Mouse (Mus musculus) megakaryocyte, embryonic 14.5 days (primary cell): ENCODE results near the gene Hnrnph2.

Experiments used
- FLI1 ChIP-seq: IDR thresholded peaks from 2 replicates; pipeline ENCODE4 v1.6.1; 2012; ENCODE audit warnings: low read length, inconsistent platforms, mixed read lengths
- GATA1 ChIP-seq: IDR thresholded peaks from 3 replicates; pipeline ENCODE4 v1.6.1; 2012; ENCODE audit warnings: mixed read lengths, low read length, inconsistent platforms, borderline replicate concordance

DNA sequence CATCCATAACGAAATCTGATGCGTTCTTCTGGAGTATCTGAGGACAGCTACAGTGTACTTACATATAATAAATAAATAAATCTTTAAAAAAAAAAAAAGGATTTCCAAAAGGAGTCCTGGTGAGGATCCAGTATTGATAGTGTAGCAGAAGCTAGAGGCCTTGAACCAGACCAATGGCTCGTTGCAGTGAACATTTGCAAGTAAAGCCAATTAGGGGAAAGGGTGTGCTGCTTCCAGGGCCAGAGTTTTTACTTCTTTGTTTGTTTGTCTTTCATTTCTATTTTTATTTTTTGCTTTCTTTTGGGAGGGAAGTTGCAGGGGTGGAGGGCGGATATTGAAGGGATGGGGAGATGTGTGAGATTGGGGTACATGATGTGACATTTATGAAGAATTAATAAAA is 47.7 kb upstream of the Hnrnph2 start:
- TF ChIP-seq FLI1 (no peak), GATA1 (no peak)
